7 mouse cellular contexts compared by ENCODE assay signal in genomic region chr19:37689478-37689877, GRCm38 (mm10).
"Had no signal": no experiment of that assay in that cellular context is flagged by ENCODE, and none has a peak within 500 bp of the region (broad histone marks: within the 10 kb centered on the region; RNA-seq: fewer than 3 reads in every experiment).

No protein-coding gene starts in this region.

- DNase-seq: kidney, adult 18-20 months; kidney, postnatal 14 days; lung, embryonic 14.5 days; lung, postnatal 14 days; midbrain, embryonic 14.5 days; right cerebral cortex, postnatal 4 days; thymus, postnatal 36 days had no signal
